Mouse (Mus musculus): ENCODE data around the gene Dop1a. TPM values are rescaled to one million over a fixed set of nuclear protein-coding genes. Genes with fewer than 3 reads are reported as not detected.

Gene Dop1a
- total RNA-seq (2023; ENCODE audit: inconsistent age): 54.0 to 65.4 TPM (median 57.1 TPM) in 4 replicates

DNA sequence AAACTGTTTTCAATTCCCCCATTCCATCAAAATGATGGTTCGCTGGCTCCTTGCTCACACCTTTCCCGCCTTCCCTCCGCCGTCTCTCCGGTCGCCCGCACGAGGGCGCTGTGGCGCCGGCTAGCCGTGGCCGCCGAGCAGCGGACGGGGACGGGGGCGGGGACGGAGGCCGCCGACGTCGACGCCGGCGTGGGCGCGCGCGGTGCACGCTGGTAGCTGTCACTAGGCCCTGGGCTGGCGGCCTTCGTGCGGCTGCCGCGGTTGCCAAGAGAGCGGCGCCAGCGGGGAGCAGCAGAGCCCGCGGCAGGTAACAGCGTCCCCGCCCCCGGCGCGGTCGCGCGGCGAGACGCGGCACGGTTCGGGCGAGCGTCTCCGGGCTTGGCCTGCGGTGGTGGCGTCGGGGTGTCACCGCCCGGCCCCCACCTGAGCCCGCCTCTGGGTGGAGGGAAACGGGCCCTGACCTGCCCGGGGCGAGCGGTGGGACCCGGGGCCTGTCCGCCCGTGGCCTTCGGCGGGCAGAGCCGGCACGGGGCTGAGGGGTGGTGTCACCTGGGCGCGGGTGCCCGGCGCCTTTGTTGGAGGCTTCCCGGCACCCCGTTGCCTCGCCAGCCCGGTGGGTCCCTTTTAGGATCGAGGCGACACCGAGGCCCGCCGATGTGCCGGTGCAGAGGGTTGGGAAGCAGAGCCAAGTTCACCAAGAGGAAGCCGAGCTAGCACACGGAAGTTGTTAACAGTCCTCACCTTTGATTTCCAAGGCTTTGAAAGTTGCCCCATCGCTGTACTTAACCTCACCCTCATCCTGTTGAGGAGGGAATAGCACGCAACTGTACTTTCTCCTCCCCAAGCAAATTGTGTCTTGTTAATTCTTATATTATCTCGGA is at the start of gene Dop1a:
TSS of gene Dop1a (plus strand) at position 165 of the 881 bp plus-strand sequence.

DNA sequence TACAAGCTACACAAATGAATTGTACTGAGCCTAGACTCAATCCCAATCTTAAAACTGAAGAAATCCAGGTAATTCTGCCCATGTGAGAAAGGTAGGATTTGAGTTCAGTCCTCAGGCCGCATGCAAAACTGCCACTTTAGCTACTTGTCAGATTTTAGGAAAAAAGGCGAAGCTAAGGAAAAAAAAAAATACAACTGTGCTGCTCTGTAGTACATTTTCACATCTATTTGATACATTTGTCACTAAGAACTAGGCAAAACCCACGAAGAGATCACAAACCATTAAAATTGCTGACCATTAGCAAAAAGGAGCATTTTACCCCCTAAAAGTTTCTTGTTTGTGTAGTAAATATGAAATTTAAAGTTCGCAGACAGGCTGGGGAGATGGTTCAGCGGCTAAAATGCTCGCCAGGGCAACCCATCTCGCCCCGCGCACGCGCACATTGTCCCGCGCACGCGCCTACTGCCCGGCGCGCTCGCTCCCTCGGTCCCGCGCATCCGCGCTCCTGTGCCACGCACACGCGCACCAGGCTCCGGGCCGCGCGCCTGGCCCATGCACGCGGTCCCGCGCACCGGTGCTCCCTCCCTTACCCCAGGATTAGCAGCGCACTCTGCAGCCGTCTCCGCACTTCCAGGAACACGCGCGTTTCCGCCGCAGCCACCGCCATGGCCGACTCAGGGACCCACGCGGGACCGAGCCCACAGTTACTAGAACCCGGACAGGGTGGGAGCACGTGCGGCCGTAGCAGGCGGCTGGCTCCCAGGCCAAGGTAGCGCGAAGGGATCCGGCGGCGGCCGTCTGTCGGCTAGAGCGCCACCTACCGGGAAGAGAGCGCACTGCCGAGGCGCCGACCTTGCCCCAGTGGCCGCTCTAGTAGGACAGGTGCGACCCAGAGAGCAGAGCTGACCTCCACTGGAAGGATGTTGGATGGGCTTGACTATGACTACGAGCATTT is 2.5 kb upstream of the Dop1a start, which contains the start of gene Ube2cbp:
TSS of gene Ube2cbp (minus strand) at position 800 of the 955 bp plus-strand sequence.

DNA sequence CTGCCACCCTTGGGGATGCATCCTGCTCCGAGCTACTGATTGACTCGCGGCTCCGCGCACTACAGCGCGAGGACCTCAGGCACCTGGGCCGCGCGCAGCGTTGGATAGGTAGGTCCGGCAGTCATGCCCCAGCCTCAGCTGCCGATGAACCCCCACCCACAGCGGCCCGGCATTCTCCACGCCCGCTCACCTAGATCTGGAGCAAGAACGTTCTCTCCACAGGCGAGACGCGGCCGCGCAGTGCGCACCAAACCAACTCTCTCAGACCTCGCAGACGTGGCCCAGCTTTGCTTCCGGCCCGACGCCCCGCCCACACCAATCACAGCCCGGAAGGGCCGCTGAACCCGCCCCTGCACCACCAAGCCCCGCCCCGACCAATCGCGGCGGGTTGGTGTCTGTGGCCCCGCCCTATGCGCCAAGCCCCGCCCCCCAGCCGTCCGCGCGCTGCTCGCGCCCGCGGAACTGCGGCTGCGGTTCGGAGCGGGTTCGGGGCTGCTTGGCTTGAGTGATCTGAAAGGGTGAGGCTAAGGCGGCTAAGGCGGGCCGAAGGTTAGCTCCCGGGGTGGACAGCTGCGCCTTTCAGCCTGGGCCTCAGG is 104.7 kb downstream of the Dop1a start, which contains the start of the genes Pgm3 and Rwdd2a:
TSS of gene Pgm3 (minus strand) at position 303 of the 596 bp plus-strand sequence.
TSS of gene Rwdd2a (plus strand) at position 452 of the 596 bp plus-strand sequence.

Other genes starting within 250 kb of the Dop1a start
- gene Ube2cbp, start 2.2 kb upstream of the Dop1a start, total RNA-seq (2023; ENCODE audit: inconsistent age): 3.4 to 4.7 TPM (median 3.9 TPM) in 4 replicates
- 13.0 to 14.5 TPM (median 13.2 TPM) in 4 replicates for gene Pgm3, start 104.7 kb downstream of the Dop1a start, total RNA-seq (2023; ENCODE audit: inconsistent age)
- 0.78 to 2.2 TPM (median 1.3 TPM) in 4 replicates for gene Rwdd2a, start 104.8 kb downstream of the Dop1a start, total RNA-seq (2023; ENCODE audit: inconsistent age)
- gene Me1, start 228.8 kb downstream of the Dop1a start, total RNA-seq (2023; ENCODE audit: inconsistent age): not detected in 4 replicates